Mouse (Mus musculus): ENCODE results near the gene Gapdh.
A peak's percentile ranks its signal among the peaks of the same experiment; 100 is the strongest.

- TF ChIP-seq POLR2A (IDR thresholded peaks at IDR 0.05; ENCODE audit: insufficient read depth, low read depth, low read length) (peak; percentile 87), CTCF (IDR thresholded peaks at IDR 0.05) (no peak), EP300 (IDR thresholded peaks at IDR 0.05; ENCODE audit: insufficient read depth, low read depth, low read length) (0 out of 2 replicates have a peak, but pooled peaks have one; percentile 24)
These were observed 34.7 kb downstream of the Gapdh start, which contains the start of gene Nop2 for GRCm38 (mm10) chr6:125131302-125132156.

Data from heart, adult 2 months (tissue).